Mouse (Mus musculus) monocyte, adult 5-6 weeks (primary cell): ENCODE data around the gene Dda1. TPM values are rescaled to one million over a fixed set of nuclear protein-coding genes. Genes with fewer than 3 reads are reported as not detected.

Experiments
- ATAC-seq: fragments of 153-309, 156-312 bp; replicated peaks from 2 replicates; pipeline ENCODE4 v1.8.0; 2017; ENCODE audit warnings: mild to moderate bottlenecking; ENCODE audit not compliant: low TSS enrichment, insufficient number of reproducible peaks, severe bottlenecking, poor library complexity, low FRiP score
- total RNA-seq: library from RNA; stranded (forward); fragments of 200-1000, 200-491, 200-594 nt; gene quantifications from 3 replicates; pipeline ENCODE4 v1.2.3, GENCODE M21; 2017

The Dda1 gene
- total RNA-seq, 1 experiment from 2014 or later, result 42.4 TPM

- no peak for ATAC-seq
Observed at GRCm38 (mm10) chr8:71465733-71466132, 3.3 kb upstream of the Dda1 start.

GRCm38 (mm10) chr8:71466198-71466597 lies 2.8 kb upstream of the Dda1 start:
- ATAC-seq, result no peak

- ATAC-seq, result no peak
Observed at GRCm38 (mm10) chr8:71467201-71467600, 1.8 kb upstream of the Dda1 start.

- ATAC-seq, result no peak
Observed at GRCm38 (mm10) chr8:71468001-71468400, 998 bp upstream of the Dda1 start.

- ATAC-seq, result no peak
Observed at GRCm38 (mm10) chr8:71469411-71469810, 412 bp downstream of the Dda1 start.

- ATAC-seq, result no peak
Observed at GRCm38 (mm10) chr8:71470146-71470912, 1.3 kb downstream of the Dda1 start.

GRCm38 (mm10) chr8:71470913-71471255 lies 1.9 kb downstream of the Dda1 start:
- ATAC-seq, result no peak

GRCm38 (mm10) chr8:71471861-71472260 lies 2.9 kb downstream of the Dda1 start:
- ATAC-seq, result no peak

GRCm38 (mm10) chr8:71472601-71473386 lies 3.8 kb downstream of the Dda1 start:
- ATAC-seq, result no peak

GRCm38 (mm10) chr8:71474344-71474743 lies 5.3 kb downstream of the Dda1 start:
- ATAC-seq, result no peak

GRCm38 (mm10) chr8:71474785-71475701 lies 6.0 kb downstream of the Dda1 start:
- ATAC-seq, result no peak

GRCm38 (mm10) chr8:71475702-71476075 lies 6.7 kb downstream of the Dda1 start:
- no peak for ATAC-seq

- ATAC-seq, result no peak
Observed at GRCm38 (mm10) chr8:71476099-71476940, 7.3 kb downstream of the Dda1 start.

GRCm38 (mm10) chr8:71477196-71477845 lies 8.3 kb downstream of the Dda1 start:
- no peak for ATAC-seq

GRCm38 (mm10) chr8:71478943-71479342 lies 9.9 kb downstream of the Dda1 start:
- ATAC-seq, result no peak

GRCm38 (mm10) chr8:71483932-71484331 lies 14.9 kb downstream of the Dda1 start:
- no peak for ATAC-seq

GRCm38 (mm10) chr8:71484736-71485135 lies 15.7 kb downstream of the Dda1 start:
- ATAC-seq, result no peak
